Mouse (Mus musculus) embryonic facial prominence, embryonic 10.5 days (tissue): Measurements from ENCODE around the gene Tab2. TPM values are rescaled to one million over a fixed set of nuclear protein-coding genes. Genes with fewer than 3 reads are reported as not detected.

Experiments used
- DNase-seq: peaks from one replicate; pipeline ENCODE4 v3.0.0-alpha.2; 2017; ENCODE audit warnings: low spot score
- H3K27ac ChIP-seq: fragments of 300-500 bp; sonication (generic); replicated peaks from 2 replicates; pipeline ENCODE4 v1.5.1; 2016; ENCODE audit warnings: mild to moderate bottlenecking
- H3K27me3 ChIP-seq: fragments of 300-500 bp; sonication (generic); replicated peaks from 2 replicates; pipeline ENCODE4 v1.6.1; 2016; ENCODE audit warnings: low read depth, mild to moderate bottlenecking; ENCODE audit not compliant: poor library complexity, severe bottlenecking
- H3K36me3 ChIP-seq: fragments of 300-500 bp; sonication (generic); replicated peaks from 2 replicates; pipeline ENCODE4 v1.6.1; 2016; ENCODE audit warnings: mild to moderate bottlenecking, moderate library complexity
- H3K4me1 ChIP-seq: fragments of 300-500 bp; sonication (generic); 2 replicates; pipeline ENCODE4 v1.6.1; 2016
- H3K4me3 ChIP-seq: fragments of 300-500 bp; sonication (generic); 2 replicates; pipeline ENCODE4 v1.5.1; 2016; ENCODE audit warnings: mild to moderate bottlenecking, moderate library complexity
- H3K9me3 ChIP-seq: fragments of 300-500 bp; sonication (generic); 2 replicates; pipeline ENCODE4 v1.6.1; 2016; ENCODE audit warnings: mild to moderate bottlenecking
- WGBS: fragments of 180-500 bp; shearing (Covaris S2); methylation state at CpG from one replicate; pipeline ENCODE4 v1.1.7; 2016; 5-methylcytosine and 5-hydroxymethylcytosine counted together
- polyA plus RNA-seq: library from polyadenylated mRNA; unstranded; fragments of >200 nt; fragmentation: Nextera tagmentation; extraction: Ambion mirVana; gene quantifications from 2 replicates; pipeline ENCODE4 v1.2.1, GENCODE M21; 2016

Tab2 gene
- polyA plus RNA-seq = 15.9 and 17.8 TPM in 2 replicates

DNA sequence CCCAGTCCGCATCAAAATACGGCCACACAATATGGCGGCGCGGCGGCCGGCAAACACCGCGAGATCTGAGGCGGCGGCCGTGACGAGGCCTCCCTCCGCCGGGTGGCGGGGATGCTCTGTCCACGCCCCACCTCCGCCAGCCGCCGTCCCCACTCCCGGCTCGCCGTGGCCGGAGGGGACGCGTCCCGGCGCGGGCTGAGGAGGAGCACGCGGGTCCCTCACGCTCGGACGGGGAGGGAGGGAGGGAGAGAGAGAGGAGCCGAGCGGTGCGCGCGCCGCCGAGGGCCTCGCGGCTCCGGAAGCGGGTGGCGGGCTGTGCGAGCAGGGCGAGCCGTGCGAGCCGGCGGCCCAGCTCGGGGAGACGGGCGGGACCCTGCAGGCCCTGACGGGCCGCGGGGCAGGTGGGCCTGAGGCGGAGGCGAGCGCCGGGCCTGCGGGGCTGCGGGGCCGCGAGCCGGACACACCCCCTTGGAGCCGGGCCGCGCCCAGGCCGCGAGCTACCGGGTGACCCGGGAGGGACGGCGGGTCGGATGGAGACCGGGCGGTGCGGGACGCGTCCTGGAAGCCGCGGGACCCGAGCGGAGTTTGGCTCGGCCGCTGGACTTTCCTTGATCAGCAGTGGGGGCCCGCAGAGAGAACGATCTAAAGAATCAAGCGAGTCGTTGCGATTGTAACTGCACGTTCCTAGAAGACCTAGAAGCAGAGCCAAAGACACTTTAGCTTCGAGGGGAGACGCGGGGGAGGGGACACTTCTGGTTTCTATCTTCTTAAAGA is at the start of gene Tab2:
Tab2 (minus strand) TSS at position 3 of the 774 bp plus-strand sequence.
- peaks cover 7% of the 10 kb centered on the region for H3K36me3 ChIP-seq
- no peaks in the 10 kb centered on the region for H3K9me3 ChIP-seq
- no peaks in the 10 kb centered on the region for H3K27me3 ChIP-seq
- peaks cover 27% of the 10 kb centered on the region for H3K4me1 ChIP-seq
- H3K4me3 ChIP-seq = peak within 1 kb of the TSS; percentile 99
- peak within 1 kb of the TSS; percentile 100 for H3K27ac ChIP-seq
- WGBS = under 1% methylated on average over 87 of the region's 97 CpGs
- DNase-seq = peak; percentile 94

DNA sequence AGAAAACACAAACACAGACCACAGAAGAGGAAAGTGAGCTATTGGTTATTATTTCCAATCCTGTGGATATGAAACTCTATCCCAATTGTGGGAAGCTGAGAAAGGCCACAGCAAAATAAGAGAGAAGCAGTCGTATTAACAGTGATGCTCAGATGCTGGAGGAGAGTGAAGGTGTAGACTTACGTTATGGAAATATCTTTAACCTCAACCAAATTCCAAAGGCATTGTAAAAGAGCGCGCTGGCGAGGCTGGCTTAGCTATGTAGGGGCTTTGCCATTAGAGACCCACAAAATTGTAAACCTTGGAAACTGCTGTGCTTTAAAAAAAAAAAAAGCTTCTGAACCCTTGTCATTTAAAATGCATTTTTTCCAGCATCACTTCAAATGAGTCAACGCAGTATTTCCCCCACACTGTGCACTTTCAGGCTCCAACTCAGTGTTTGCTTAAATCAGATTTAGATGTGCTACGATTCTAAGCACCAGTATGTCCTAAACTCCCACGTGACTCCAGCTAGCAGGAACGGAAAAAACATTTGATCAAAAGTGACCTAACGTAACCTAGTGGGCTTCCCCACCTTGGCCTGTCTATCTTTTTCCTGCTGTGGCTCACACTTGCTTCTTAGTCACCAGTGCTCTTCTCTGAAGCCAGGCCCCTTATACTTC is 36.4 kb upstream of the Tab2 start:
- WGBS = 80% methylated on average over 10 of the region's 10 CpGs
- H3K4me1 ChIP-seq = no peaks in the 10 kb centered on the region
- no peak for DNase-seq
- H3K4me3 ChIP-seq = no peak overlapping the region
- H3K9me3 ChIP-seq = no peaks in the 10 kb centered on the region
- H3K27me3 ChIP-seq = no peaks in the 10 kb centered on the region
- H3K36me3 ChIP-seq = no peaks in the 10 kb centered on the region
- H3K27ac ChIP-seq = no peak overlapping the region

GRCm38 (mm10) chr10:7991596-7991995 is 35.6 kb upstream of the Tab2 start:
- H3K27me3 ChIP-seq = no peaks in the 10 kb centered on the region
- H3K27ac ChIP-seq = no peak overlapping the region
- no peak overlapping the region for H3K4me3 ChIP-seq
- no peaks in the 10 kb centered on the region for H3K9me3 ChIP-seq
- 71% methylated on average over 5 of the region's 5 CpGs for WGBS
- no peaks in the 10 kb centered on the region for H3K4me1 ChIP-seq
- H3K36me3 ChIP-seq = no peaks in the 10 kb centered on the region
- DNase-seq = no peak

DNA sequence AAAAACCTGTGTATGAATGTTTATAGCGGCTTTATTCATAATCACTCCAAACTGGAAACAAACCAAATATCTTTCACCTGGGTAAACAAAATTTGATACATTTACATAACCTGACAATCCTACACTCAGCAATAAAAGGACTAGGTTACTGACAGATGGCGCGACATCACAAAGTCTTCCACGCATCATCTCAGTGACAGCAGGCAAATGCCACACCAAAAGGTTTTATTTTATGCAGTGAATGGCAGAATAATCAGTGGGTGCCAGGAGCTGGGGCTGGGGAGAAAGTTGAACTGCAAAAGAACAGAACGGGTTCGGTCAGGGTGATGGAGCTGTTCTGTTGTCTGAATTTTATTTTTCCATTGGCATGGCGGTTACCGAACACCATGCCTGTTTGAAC is 31.5 kb upstream of the Tab2 start:
- Histone ChIP-seq H3K27me3 (no peaks in the 10 kb centered on the region), H3K9me3 (no peaks in the 10 kb centered on the region), H3K4me3 (no peak overlapping the region), H3K36me3 (no peaks in the 10 kb centered on the region), H3K27ac (no peak overlapping the region), H3K4me1 (no peaks in the 10 kb centered on the region)
- WGBS = 93% methylated on average over 8 of the region's 8 CpGs
- no peak for DNase-seq

DNA sequence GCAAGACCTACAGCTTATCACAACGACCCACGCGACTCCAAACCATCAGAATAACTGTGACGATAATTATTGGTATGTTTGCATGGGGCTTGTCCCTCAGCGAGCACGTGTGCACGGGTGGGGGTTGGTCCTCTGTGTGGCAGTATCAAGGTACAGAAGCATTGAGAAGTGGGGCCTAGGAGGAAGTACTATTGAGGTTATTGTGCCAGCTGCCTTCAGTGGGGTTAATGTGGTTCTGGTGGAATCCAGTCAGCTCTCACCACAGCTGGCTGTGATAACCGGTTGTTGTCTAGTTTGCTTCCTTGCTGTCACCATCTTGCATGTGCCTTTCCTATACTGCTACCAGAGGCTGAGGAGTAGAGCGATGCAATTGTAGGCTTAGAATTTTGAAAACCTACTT is 20.4 kb upstream of the Tab2 start:
- 96% methylated on average over 9 of the region's 9 CpGs for WGBS

DNA sequence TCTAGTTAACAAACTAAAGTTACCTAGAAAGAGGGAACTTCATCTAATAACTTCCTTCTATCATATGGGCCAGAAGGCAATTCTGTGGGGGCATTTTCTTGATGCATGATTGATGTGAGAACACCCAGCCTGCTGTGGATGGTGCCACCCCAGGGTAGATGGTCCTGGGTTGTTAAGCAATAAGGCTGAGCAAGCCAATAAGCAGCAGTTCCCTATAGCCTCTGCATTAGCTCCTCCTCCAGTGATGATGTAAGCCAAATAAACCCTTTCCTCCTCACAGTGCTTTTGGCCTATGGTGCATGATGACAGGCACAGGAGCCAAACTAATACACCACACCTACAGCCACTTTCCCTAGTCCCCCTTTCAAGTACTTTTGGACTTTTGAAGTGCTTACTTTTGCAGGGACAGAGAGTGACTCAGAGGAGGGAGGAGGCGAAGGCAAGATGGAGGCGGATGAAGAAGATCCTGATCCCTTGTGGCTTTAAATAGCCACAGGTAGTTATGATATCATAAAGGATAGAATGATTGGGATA is 12.8 kb upstream of the Tab2 start:
- Histone ChIP-seq H3K27ac (no peak overlapping the region), H3K27me3 (no peaks in the 10 kb centered on the region), H3K36me3 (no peaks in the 10 kb centered on the region), H3K9me3 (no peaks in the 10 kb centered on the region), H3K4me1 (no peaks in the 10 kb centered on the region), H3K4me3 (no peak overlapping the region)
- no peak for DNase-seq
- 92% methylated on average over 2 of the region's 2 CpGs for WGBS

More for the DNA sequence above, 20.4 kb upstream of the Tab2 start:
- Histone ChIP-seq H3K4me1 (no peaks in the 10 kb centered on the region), H3K27ac (no peak overlapping the region), H3K4me3 (no peak overlapping the region), H3K9me3 (no peaks in the 10 kb centered on the region), H3K27me3 (no peaks in the 10 kb centered on the region), H3K36me3 (no peaks in the 10 kb centered on the region)
- no peak for DNase-seq

DNA sequence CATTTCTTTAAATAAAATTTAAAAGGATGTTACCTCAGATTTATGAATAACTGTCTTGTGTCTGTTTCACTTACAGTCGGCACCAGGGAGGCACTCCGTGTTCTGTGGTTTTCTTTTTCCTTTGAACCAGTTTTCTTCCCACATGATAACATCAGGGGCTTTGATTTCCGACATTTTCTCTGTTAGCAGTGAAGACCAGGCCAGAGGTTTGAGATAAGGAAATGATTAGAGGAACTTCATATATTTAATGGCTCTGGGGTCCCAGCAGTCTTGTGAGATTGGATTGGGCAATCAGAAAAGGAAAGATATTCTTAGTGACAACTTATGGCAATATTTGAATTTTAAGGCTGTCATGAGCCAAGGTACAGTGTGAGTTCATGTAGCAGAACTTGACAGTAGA is 11.1 kb upstream of the Tab2 start:
- H3K9me3 ChIP-seq = no peaks in the 10 kb centered on the region

GRCm38 (mm10) chr10:7959073-7959472 is 3.0 kb upstream of the Tab2 start:
- DNase-seq = no peak
- peaks cover 18% of the 10 kb centered on the region for H3K4me1 ChIP-seq
- H3K27ac ChIP-seq = no peak overlapping the region
- no peaks in the 10 kb centered on the region for H3K27me3 ChIP-seq
- WGBS = 84% methylated on average over 6 of the region's 6 CpGs
- H3K9me3 ChIP-seq = no peaks in the 10 kb centered on the region
- H3K4me3 ChIP-seq = no peak overlapping the region
- H3K36me3 ChIP-seq = no peaks in the 10 kb centered on the region

More for the DNA sequence above, 11.1 kb upstream of the Tab2 start:
- WGBS = 85% methylated on average over 3 of the region's 3 CpGs
- Histone ChIP-seq H3K27ac (no peak overlapping the region), H3K36me3 (no peaks in the 10 kb centered on the region), H3K4me1 (no peaks in the 10 kb centered on the region), H3K4me3 (no peak overlapping the region), H3K27me3 (no peaks in the 10 kb centered on the region)
- DNase-seq = no peak

DNA sequence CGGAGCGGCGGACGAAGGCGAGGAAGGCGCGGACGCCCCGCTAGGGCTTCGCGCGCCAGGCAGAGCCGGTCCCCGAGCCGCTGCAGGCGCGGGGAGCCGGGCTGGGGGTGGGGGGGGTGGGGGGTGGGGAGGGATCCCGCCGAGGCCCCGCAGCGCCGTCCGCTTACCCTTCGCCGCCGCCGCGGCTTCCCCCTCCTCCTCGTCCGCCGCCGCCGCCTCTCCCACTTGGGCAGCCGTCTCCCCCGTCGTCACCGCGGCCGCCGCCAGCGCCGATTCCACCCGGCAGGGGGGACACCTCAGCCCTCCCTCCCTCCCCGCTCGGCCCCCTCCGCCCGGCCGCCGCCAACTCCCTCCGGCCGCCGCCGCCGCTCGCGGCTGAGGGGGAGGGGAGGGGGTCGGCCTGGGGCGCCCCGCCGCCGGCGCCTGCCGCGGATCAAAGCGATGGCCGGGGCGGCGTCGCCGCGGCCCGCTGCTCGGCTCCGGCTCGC is 352 bp downstream of the Tab2 start:
- no peak for DNase-seq
- 0% methylated on average over 32 of the region's 76 CpGs for WGBS
- H3K4me3 ChIP-seq = peak overlapping the region; percentile 99
- peak overlapping the region; percentile 100 for H3K27ac ChIP-seq
- H3K4me1 ChIP-seq = peaks cover 27% of the 10 kb centered on the region
- H3K27me3 ChIP-seq = no peaks in the 10 kb centered on the region
- H3K36me3 ChIP-seq = peaks cover 14% of the 10 kb centered on the region
- no peaks in the 10 kb centered on the region for H3K9me3 ChIP-seq

DNA sequence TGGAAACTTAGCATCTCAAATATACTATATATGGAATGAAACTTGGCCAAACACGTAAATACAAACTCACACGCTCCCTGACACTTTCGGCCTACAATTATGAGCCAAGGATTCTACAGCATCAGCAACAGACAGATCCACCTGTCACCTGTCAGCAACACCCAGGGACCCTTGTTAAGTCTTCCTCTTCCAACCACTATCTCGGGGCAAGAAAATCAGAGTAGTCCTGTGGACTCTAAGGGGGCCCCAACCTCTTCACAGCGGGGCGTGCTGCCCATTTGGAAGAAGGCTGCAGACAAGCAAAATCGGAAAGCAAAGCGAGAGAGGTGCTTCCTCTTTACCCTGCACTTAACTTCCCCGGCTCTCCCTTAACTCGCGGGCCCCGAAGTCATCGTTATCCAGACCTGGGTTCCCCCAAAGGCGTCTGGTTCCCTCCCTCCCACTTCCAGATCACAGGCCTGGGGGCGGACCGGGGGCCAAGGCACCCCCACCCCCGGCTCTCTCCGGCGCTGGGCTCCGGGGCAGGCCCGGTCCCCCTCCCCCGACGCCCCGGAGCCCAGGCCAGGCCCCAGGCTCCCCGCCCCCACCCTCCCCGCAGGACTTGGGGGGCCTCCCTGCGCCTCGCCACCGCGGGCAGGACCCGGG is 919 bp downstream of the Tab2 start:
- 1% methylated on average over 31 of the region's 31 CpGs for WGBS
- DNase-seq = peak; percentile 60
- Histone ChIP-seq H3K4me3 (peak overlapping the region; percentile 99), H3K9me3 (no peaks in the 10 kb centered on the region), H3K27me3 (no peaks in the 10 kb centered on the region), H3K27ac (peak overlapping the region; percentile 100), H3K4me1 (peaks cover 21% of the 10 kb centered on the region), H3K36me3 (peaks cover 16% of the 10 kb centered on the region)

DNA sequence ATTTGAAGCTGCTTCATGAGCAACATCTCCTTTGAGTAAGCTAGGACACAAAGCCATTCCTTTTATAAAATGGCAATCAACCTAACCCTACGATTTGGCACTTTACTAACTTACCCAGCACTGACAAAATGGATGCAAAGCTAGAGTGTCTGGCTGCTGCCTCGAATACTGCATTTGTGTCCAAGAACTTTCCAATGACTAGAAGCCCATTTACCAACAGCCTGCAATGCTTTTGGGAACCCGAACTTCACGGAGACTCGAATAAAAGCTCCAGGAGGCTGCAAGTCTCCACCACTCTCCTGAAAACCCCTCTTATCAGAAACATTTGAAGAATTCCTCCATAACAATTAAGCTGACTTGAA is 1.4 kb downstream of the Tab2 start:
- peaks cover 16% of the 10 kb centered on the region for H3K36me3 ChIP-seq
- peak; percentile 11 for DNase-seq
- H3K4me1 ChIP-seq = peaks cover 21% of the 10 kb centered on the region
- no peaks in the 10 kb centered on the region for H3K27me3 ChIP-seq
- WGBS = 8% methylated on average over 5 of the region's 5 CpGs
- H3K4me3 ChIP-seq = peak overlapping the region; percentile 99
- H3K27ac ChIP-seq = peak overlapping the region; percentile 100; the same call in 1 of the 2 replicates
- no peaks in the 10 kb centered on the region for H3K9me3 ChIP-seq

GRCm38 (mm10) chr10:7943006-7943405 is 13.0 kb downstream of the Tab2 start:
- Histone ChIP-seq H3K9me3 (no peaks in the 10 kb centered on the region), H3K4me1 (no peaks in the 10 kb centered on the region; the same call in 1 of the 2 replicates), H3K27ac (no peak overlapping the region), H3K4me3 (no peak overlapping the region), H3K27me3 (no peaks in the 10 kb centered on the region), H3K36me3 (peaks cover 35% of the 10 kb centered on the region)
- DNase-seq = peak; percentile 11
- WGBS = 47% methylated on average over 3 of the region's 3 CpGs
